Mouse (Mus musculus): Measurements from ENCODE around the gene Kcnd1.

Kcnd1 gene

DNA sequence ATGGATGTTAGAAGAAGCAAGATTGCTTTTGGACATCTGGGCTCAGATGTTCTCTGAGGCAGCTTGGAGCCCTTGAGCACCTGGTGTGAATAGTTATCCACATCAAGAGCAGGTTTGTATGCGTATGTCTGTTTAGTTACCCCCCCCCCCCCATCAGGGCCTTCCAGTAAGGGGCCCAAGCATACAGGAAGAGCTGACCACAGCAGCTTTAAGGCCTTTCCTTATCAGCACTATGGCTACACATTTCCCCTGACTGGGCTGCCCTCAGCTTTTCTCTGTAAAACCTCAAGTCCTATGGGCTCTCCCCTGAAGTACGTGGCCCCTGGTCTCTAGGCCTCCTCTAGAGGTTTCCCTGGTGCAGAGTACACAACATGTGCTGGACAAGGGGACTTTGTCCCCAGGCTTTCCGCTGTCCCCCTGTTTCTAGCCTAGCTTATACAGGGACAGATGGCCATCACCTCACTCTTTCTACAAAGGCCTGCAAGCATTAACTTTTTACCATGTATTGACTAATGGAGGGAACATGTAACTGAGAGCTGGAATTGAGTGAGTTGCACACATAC, 37.2 kb downstream of the Kcnd1 start:
- DNase-seq (ENCODE audit: low read depth), result no peak

DNA sequence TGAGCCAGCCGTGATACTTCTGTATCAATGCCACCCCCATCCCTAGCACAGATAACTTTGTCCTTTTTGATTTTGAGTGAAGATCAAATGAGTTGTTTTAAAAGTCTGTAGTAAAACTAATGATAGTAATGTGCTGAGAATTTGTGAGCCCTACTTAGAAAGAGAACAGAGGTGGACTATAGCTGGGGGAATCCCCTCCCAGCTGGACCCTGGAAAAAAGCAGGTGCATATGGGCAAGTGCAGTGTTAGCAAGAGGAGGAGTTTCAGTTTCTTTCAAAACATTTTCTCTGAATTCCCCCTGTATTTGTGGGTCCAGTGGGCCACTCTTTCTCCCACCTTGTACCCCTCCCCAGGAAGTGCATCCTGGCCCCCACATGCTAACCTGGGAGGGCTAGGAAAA, 41.1 kb downstream of the Kcnd1 start:
- DNase-seq (ENCODE audit: low read depth), result no peak

DNA sequence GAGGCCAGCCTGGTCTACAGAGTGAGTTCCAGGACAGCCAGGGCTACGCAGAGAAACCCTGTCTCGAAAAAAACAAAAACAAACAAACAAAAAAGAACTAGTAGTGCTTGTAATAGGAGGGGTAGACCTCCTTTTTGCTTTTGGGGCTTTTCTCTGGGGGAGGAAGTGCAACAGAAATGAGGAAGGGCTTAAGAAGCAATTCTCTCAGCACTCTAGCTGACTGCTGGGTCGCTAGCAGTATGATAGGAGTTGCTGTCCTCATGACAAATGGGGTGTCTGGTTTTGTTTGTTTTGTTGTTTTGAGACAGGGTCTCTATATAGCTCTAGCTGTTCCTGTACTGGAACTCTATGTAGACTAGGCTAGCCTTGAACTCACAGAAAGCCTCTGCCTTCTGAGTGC, 42.5 kb downstream of the Kcnd1 start:
- DNase-seq (ENCODE audit: low read depth), result no peak

DNA sequence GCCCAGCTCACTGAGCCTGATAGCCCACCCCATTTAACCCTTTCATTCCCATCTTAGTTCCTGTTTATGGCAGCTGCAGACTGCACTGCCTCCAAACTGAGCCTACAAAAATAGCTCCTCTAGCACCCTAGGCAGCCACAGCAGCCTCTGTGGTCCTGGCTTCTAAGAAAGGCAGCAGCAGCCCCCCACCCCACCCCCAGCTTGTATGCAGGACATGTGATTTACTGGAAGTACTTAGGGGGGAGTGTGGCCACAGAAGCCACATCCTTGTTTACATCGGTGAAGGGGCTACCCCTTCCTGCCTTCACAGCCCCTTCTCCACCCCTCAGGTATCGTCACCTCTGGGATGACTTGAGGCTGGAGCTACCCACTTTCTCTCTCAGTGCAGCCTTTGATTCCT, 43.3 kb downstream of the Kcnd1 start:
- peak; percentile 73 for DNase-seq (ENCODE audit: low read depth)

DNA sequence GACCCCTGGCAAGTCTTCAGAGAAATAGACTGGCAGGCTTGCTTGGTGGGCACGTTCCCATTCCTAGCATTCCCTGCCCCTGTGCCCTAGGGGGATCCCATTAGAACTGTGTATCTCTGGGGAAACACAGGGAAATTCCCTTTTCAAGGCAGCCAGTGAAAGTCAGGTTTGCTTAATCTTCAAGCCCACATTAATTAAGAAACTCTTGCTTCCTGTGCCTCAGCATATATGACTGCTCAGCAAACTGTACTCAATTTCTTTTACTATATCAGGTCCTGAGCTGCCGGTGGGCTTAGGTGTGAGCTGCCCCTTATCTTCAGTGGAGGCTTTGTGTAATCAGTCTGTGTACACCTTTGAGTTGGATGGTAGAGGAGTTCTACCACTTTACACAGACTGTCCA, 43.7 kb downstream of the Kcnd1 start:
- peak; percentile 64 for DNase-seq (ENCODE audit: low read depth)

DNA sequence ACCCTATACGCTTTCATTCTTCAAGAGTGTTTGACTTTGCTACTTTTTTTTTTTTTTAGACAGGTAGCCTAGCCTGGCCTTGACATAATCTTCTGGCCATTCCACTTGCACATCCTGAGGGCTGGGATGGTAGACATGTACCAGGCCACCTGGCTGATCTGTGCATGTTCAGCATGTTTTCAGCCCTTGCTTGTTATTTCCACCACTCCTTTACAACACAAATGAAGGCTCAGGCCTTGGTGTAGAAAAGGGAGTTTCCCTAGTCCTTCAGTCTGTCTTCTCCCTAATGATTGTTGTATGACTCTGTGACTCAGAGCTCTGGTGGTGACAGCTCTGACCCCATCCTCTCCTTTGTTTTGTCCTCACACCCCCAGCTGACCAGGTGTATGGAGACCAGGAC, 45.1 kb downstream of the Kcnd1 start:
- no peak for DNase-seq (ENCODE audit: low read depth)

DNA sequence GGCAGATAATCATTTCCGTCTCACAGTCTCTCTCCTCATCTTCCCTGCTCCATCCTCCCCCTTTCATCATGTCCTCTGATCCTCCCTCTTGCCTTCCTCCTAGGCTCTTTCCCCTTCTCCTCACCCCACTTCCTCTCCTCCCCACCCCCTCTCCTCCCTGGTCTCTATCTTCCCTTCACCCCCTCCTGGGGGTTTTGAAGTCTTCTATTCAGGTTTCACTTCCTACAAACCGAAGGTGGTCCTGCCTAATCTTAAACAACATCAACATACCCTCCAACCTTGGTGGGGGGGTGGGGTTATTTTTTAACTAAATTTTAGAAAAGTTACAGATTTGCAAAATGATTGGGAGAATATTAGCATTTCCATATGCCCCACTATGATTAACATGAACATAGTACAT, 46.4 kb downstream of the Kcnd1 start:
- DNase-seq (ENCODE audit: low read depth), result no peak

DNA sequence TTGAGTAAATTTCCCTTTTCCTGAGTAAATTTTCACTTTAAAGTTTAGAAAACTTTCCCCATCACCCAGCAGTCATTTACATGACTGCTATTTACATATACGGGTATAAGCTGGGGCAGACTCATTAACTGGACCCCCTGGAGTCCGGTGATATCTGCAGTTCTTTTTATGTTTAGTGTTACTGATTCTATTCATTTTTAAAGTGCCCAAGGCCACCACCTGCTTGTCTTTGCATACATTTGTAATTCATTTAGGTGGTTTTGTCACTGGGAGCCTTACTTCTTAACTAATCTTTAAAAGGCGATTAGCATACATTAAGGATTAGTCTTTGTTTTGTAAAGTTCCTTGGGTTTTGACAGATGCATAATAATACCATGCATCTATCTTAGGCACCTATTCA, 47.7 kb downstream of the Kcnd1 start:
- DNase-seq (ENCODE audit: low read depth), result no peak

DNA sequence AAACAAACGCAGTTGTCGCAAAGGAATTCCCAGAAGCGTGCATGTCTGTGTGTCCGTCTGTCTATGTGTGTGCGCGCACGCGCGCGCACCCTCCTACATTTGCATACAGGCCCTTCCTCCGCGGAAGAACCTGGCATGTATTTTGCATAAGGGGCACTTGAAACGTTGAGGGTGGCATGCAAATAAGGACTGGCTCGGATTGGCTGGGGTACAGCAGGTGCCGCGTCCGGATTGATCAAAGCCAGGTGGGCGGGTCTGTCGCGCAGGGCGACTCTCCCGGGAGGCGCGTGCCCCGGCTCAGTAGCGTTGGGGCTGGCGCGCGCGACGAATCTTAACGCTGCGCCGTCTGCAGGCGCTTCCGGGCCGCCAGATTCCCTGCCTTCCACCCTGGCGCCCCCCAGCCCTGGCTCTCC, 55.9 kb downstream of the Kcnd1 start, which contains the start of gene Pim2:
Gene Pim2 (plus strand): TSS at position 256 of the 413 bp plus-strand sequence.
- peak; percentile 91 for DNase-seq (ENCODE audit: low read depth)

DNA sequence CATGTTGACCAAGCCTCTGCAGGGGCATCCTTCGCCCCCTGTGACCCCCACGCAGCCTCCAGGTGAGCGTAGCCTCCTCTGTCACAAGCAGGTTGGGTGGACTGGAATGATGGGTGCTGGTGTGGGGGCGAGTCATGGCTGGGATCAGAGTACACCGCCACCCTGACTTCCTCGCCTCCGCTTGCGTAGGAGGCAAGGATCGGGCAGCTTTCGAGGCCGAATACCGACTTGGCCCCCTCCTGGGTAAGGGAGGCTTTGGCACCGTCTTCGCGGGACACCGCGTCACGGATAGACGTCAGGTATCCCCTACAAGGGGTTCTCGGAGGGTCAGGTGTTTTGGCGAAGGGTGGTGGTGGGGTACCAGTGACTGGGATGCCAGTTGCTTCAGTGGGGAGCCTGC, 56.4 kb downstream of the Kcnd1 start:
- DNase-seq (ENCODE audit: low read depth), result peak; percentile 63

DNA sequence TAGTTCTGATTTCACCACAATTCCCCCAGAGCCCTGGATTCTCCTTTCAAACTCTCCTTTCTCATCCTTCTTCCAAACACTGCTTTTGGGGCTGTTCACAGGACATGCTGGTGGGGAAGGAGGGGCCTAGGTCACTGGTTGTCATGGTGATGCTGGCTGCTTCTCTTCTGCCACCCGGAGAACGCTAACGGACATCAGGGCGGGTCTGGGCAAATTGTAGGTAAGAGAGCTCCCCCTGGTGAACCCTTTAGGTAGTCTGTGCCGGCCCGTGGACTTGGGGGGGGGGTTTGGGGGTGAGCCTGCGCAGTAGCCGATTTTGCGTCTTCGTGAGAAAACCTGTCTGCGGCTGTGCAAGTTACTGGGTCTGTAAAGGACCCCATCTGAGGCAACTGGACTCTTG, 57.7 kb downstream of the Kcnd1 start:
- DNase-seq (ENCODE audit: low read depth), result peak; percentile 85

DNA sequence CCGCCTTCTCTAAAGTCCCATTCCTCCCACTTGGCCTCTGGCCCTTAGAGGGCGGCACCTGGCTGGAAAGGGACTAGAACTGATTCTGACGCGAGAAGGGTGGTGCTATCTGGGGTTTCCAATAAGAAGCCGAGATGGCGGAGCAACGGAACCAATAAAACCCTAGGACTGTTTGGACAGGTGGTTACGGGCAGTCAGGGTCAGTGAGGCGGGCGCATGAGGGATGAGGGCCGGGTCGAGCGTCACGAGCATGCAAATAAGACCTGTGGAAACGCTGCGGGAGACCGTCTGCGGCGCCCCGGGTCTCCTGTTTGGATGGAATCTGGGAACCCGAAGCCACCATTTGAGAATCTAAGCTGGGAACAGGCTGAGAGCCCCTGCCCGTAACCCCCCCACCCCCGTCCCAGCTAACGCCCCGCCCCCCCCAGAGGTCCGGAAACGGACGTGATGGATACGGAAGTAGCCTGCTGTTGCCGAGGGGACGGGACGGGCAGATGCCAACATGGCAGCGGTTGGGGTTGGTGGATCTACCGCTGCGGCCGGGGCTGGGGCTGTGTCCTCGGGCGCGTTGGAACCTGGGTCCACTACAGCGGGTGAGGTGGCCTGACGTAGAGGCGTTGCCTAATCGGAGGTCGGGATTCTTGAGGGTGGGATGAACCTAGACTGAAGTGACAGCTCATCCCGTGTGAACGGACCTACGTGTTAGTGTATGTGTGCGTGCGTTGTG, 61.9 kb downstream of the Kcnd1 start, which contains the start of gene Slc35a2:
Gene Slc35a2 (plus strand): TSS at position 188 of the 727 bp plus-strand sequence.
- DNase-seq (ENCODE audit: low read depth), result peak; percentile 84

All from induced T-regulatory cell, adult 2 months (primary cell).